Mouse (Mus musculus) forebrain, embryonic 13.5 days (tissue): ENCODE measurements around the gene Gm28305. TPM values are rescaled to one million over a fixed set of nuclear protein-coding genes. Genes with fewer than 3 reads are reported as not detected.

Experiments used
- ATAC-seq: fragments of 200-750 bp; cut with Nextera tagmentation; 2 replicates; pipeline ENCODE4 v1.8.0; 2017
- H3K27ac ChIP-seq: fragments of 300-500 bp; sonication (generic); 2 replicates; pipeline ENCODE4 v1.5.1; 2015; ENCODE audit warnings: inconsistent platforms, mild to moderate bottlenecking, moderate library complexity
- H3K27me3 ChIP-seq: fragments of 300-500 bp; sonication (generic); 2 replicates; pipeline ENCODE4 v1.6.1; 2015; ENCODE audit warnings: mild to moderate bottlenecking, inconsistent platforms
- H3K36me3 ChIP-seq: fragments of 300-500 bp; sonication (generic); 2 replicates; pipeline ENCODE4 v1.6.1; 2015; ENCODE audit warnings: mild to moderate bottlenecking, inconsistent platforms; ENCODE audit not compliant: poor library complexity, severe bottlenecking
- H3K4me1 ChIP-seq: fragments of 300-500 bp; sonication (generic); 2 replicates; pipeline ENCODE4 v1.6.1; 2015; ENCODE audit warnings: inconsistent platforms
- H3K4me2 ChIP-seq: fragments of 300-500 bp; sonication (generic); 2 replicates; pipeline ENCODE4 v1.6.1; 2015; ENCODE audit warnings: inconsistent platforms, mild to moderate bottlenecking, moderate library complexity
- H3K4me3 ChIP-seq: fragments of 300-500 bp; sonication (generic); 2 replicates; pipeline ENCODE4 v1.5.1; 2015; ENCODE audit warnings: mild to moderate bottlenecking, inconsistent platforms
- H3K9ac ChIP-seq: fragments of 300-500 bp; sonication (generic); 2 replicates; pipeline ENCODE4 v1.6.1; 2015; ENCODE audit warnings: mild to moderate bottlenecking, inconsistent platforms
- H3K9me3 ChIP-seq: fragments of 300-500 bp; sonication (generic); replicated peaks from 2 replicates; pipeline ENCODE4 v1.6.1; 2016; ENCODE audit warnings: inconsistent platforms
- WGBS: fragments of 180-500 bp; shearing (Covaris S2); methylation state at CpG from one replicate; pipeline ENCODE4 v1.1.7; 2015; 5-methylcytosine and 5-hydroxymethylcytosine counted together
- polyA plus RNA-seq: library from polyadenylated mRNA; unstranded; fragments of >200 nt; fragmentation: Nextera tagmentation; extraction: Ambion mirVana; gene quantifications from 2 replicates; pipeline ENCODE4 v1.2.1, GENCODE M21; 2015

The Gm28305 gene
- polyA plus RNA-seq, 1 experiment from 2014 or later: not detected

DNA sequence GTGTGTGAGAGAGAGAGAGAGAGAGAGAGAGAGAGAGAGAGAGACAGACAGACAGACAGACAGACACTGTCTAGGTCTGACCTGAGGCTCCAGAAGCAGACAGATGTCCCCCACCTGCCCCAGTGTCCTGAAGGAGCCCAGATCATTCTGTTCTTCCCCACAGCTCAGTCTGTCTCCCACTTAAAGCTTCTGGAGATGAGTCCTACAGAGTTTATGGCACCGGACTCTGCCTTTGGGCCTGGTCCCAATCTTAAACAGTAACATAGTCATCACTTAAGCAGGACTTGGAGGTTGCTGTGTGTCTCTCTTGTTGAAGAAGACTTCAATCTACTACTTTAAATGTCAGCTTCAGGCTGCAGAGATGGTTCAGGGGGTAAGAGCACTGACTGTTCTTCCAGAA, 38.3 kb downstream of the Gm28305 start:
- H3K27me3 ChIP-seq: no peaks in the 10 kb centered on the region
- H3K27ac ChIP-seq: no peak overlapping the region
- H3K9me3 ChIP-seq: no peaks in the 10 kb centered on the region
- 100% methylated on average over 1 of the region's 1 CpGs for WGBS
- H3K36me3 ChIP-seq: no peaks in the 10 kb centered on the region
- no peak overlapping the region for H3K4me2 ChIP-seq
- H3K4me3 ChIP-seq: no peak overlapping the region
- no peak overlapping the region for H3K9ac ChIP-seq
- H3K4me1 ChIP-seq: no peaks in the 10 kb centered on the region
- ATAC-seq: no peak

DNA sequence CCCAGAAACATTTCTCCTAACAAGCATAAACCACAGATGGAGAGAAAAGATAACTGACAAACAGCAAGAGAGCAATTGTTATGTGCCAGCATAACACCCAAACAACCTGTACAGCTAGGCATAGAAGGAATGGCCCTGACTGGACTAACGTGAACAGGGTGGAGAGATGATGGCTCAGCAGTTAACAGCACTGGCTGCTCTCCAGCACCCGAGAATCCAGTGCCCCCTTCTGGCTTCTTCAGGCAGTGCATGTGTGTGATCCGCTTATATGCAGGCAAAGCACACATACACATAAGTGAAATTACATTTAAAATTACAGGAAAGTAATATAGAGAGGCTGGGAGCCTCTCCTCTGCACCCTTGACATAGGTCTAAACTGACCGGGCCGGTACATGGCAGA, 38.9 kb downstream of the Gm28305 start:
- Histone ChIP-seq H3K4me3 (no peak overlapping the region), H3K36me3 (no peaks in the 10 kb centered on the region), H3K27ac (no peak overlapping the region), H3K4me1 (no peaks in the 10 kb centered on the region), H3K27me3 (no peaks in the 10 kb centered on the region), H3K4me2 (no peak overlapping the region), H3K9me3 (no peaks in the 10 kb centered on the region), H3K9ac (no peak overlapping the region)
- ATAC-seq: no peak
- 45% methylated on average over 5 of the region's 5 CpGs for WGBS

DNA sequence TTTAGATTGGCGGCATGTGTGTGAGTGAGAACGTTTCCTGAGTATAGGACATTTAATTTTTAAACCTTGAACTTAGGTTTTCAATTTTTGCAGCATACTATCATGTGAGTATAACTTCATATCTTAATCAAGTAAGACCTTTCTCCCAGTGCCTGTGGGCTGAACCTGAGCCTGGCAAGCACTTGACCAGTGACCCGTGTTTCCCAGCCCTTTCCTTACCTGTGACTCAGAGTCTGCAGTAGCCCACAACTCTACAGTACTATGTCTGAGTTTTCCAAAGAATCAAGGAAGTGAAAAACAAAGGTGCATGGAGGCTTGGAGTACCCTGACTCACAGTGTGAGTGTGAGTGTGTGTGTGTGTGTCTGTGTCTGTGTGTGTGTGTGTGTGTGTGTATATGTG, 39.6 kb downstream of the Gm28305 start:
- Histone ChIP-seq H3K9me3 (no peaks in the 10 kb centered on the region), H3K27ac (no peak overlapping the region), H3K27me3 (no peaks in the 10 kb centered on the region), H3K4me1 (no peaks in the 10 kb centered on the region), H3K4me3 (no peak overlapping the region), H3K9ac (no peak overlapping the region), H3K4me2 (no peak overlapping the region), H3K36me3 (no peaks in the 10 kb centered on the region)
- WGBS: 77% methylated on average over 3 of the region's 3 CpGs
- ATAC-seq: no peak

DNA sequence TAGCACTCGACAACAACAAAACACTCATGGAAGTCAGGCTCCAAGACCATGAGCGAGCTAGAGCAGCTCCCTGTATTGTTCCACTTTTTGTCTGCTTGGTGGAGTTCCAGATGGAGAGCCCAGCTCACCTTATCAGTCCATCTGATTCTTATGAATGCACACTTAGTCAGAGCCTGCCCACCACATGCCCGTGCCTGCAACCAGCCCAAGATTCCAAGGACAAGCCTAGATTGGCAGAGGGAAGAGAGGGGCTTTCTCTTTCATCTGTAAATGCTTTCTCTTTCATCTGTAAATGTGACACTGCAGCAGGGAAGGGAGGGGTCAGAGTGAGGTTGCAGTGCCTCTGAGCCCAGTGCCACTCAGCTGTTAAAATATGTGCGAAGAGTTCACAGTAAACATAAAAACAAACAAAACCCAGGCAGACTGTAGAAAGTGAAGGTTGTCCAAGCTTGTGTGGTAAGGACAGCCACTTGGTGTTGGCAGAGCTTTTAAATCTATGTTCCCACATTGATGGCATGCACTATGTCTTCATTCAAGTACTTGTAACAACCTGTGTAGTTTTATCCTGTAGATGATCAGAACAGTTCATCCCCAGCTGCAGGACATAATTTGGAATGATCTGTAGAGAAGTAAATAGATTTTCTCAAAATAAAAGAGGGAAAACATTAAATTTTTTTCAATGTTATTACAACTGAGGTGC, 45.4 kb downstream of the Gm28305 start:
- WGBS: 70% methylated on average over 4 of the region's 4 CpGs
- ATAC-seq: no peak
- Histone ChIP-seq H3K4me3 (no peak overlapping the region), H3K27ac (no peak overlapping the region), H3K9ac (no peak overlapping the region), H3K36me3 (no peaks in the 10 kb centered on the region), H3K27me3 (no peaks in the 10 kb centered on the region), H3K9me3 (no peaks in the 10 kb centered on the region), H3K4me1 (peaks cover 13% of the 10 kb centered on the region; the same call in 1 of the 2 replicates), H3K4me2 (no peak overlapping the region)

DNA sequence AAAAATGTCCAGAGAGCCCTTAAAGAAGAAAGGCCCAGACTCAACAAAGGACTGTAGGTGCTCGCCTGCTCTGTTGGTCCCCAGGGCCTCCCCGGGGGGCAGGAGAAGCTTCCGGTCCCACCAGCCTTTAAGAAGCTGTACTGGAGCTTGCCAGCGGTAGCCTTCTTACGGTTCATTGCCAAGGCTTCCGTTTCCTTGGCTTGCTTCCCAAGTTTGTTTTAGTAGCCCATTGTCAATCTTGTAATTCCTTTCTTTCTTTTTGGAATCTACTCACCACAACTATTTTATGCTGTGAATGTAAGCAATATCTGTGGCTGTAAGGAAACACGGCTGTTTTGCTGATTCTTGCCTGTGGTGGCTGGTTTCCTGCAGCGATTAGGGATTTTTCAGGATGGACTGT, 48.1 kb downstream of the Gm28305 start:
- H3K4me3 ChIP-seq: no peak overlapping the region
- H3K9ac ChIP-seq: no peak overlapping the region
- H3K27ac ChIP-seq: no peak overlapping the region
- 36% methylated on average over 8 of the region's 8 CpGs for WGBS
- no peak for ATAC-seq
- H3K36me3 ChIP-seq: no peaks in the 10 kb centered on the region
- peaks cover 17% of the 10 kb centered on the region; the same call in 1 of the 2 replicates for H3K4me1 ChIP-seq
- no peak overlapping the region for H3K4me2 ChIP-seq
- no peaks in the 10 kb centered on the region for H3K9me3 ChIP-seq
- no peaks in the 10 kb centered on the region for H3K27me3 ChIP-seq

DNA sequence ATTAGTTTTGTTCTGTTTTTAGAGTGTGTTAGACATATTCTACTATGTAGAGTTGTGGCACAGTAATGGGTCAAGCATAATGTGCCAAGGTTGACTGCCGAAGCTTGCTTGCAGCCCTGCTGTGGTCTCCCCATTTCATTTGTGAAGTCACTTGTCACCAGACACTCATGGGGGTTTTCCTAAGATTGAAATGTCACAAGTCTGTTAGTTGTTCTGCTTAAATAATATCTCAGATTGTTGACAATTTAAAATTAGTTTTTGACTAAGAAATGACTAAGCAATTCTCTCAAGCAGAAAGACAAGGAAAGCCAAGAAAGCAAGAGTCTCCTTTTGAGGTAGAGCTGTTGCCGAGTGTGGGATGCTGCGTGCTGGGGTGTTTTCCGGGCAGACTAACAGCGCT, 52.5 kb downstream of the Gm28305 start:
- Histone ChIP-seq H3K27me3 (no peaks in the 10 kb centered on the region), H3K4me2 (no peak overlapping the region), H3K9ac (no peak overlapping the region), H3K4me1 (peaks cover 17% of the 10 kb centered on the region; the same call in 1 of the 2 replicates), H3K36me3 (no peaks in the 10 kb centered on the region), H3K27ac (no peak overlapping the region), H3K4me3 (no peak overlapping the region), H3K9me3 (no peaks in the 10 kb centered on the region)
- 95% methylated on average over 5 of the region's 5 CpGs for WGBS
- no peak for ATAC-seq

DNA sequence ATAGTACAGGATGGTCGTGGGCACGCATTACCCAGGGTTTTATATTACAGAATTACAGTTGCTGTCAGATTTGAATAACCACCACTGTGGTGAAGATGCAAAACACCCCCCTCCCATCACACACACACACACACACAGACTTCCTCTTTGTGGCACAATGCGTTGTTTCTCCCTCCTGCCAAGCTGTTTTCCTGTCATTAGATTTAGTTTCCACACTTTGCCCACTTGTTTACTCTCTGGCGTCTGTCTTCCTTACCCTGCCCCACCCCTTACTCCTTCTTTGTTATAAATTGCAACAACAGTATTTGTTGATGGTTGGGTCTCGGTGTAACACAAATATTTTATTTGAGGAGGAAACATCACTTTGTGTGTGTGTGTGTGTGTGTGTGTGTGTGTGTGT, 57.8 kb downstream of the Gm28305 start:
- Histone ChIP-seq H3K4me3 (no peak overlapping the region), H3K9ac (no peak overlapping the region), H3K4me1 (peaks cover 9% of the 10 kb centered on the region; the same call in 1 of the 2 replicates), H3K27ac (no peak overlapping the region), H3K36me3 (no peaks in the 10 kb centered on the region), H3K9me3 (no peaks in the 10 kb centered on the region), H3K27me3 (no peaks in the 10 kb centered on the region), H3K4me2 (no peak overlapping the region)
- WGBS: 85% methylated on average over 5 of the region's 5 CpGs
- ATAC-seq: no peak

DNA sequence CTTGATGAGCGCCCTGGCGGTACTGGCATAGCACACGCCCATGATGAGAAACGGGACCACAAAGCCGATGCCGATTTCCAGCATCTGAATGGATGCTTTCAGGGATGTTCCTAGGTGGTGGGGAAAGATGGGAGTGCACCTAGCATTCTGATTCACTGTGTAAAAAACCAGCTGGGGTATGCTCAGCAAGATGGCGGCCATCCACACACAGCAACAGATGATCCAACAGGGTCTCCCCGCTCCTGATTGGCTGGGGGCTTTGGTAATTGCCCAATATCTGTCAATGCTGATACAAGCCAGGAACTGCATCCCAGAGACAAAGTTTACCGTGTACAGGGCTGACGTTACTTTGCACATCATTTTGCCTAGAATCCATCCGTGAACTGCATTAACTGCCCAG, 58.6 kb downstream of the Gm28305 start:
- WGBS: 92% methylated on average over 11 of the region's 11 CpGs
- Histone ChIP-seq H3K9ac (no peak overlapping the region), H3K27me3 (no peaks in the 10 kb centered on the region), H3K4me3 (no peak overlapping the region), H3K4me2 (no peak overlapping the region), H3K4me1 (peaks cover 9% of the 10 kb centered on the region; the same call in 1 of the 2 replicates), H3K36me3 (no peaks in the 10 kb centered on the region), H3K9me3 (no peaks in the 10 kb centered on the region), H3K27ac (no peak overlapping the region)
- no peak for ATAC-seq

DNA sequence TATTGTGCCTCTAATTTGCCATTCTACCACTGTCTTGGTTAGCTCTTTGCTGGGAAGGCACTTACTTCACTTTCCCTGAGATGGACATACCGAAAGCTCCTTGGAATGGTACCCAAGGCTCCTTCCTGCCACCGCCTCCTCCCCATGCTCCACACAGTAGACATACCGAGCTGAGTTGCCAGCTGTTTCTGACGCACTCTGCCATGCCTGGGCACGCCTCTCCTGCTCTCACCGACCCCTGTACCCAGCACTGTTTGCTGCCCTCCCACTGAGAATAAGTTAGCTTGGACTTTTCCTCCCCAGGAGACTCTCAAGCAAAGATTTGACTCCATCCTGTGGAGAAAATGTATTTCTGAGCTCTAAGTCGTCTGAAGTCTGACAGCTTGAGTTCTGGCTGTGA, 60.4 kb downstream of the Gm28305 start:
- Histone ChIP-seq H3K9me3 (no peaks in the 10 kb centered on the region), H3K36me3 (no peaks in the 10 kb centered on the region), H3K4me1 (peaks cover 9% of the 10 kb centered on the region; the same call in 1 of the 2 replicates), H3K27ac (no peak overlapping the region), H3K4me3 (no peak overlapping the region), H3K4me2 (no peak overlapping the region), H3K27me3 (no peaks in the 10 kb centered on the region), H3K9ac (no peak overlapping the region)
- WGBS: 61% methylated on average over 7 of the region's 7 CpGs
- ATAC-seq: no peak

DNA sequence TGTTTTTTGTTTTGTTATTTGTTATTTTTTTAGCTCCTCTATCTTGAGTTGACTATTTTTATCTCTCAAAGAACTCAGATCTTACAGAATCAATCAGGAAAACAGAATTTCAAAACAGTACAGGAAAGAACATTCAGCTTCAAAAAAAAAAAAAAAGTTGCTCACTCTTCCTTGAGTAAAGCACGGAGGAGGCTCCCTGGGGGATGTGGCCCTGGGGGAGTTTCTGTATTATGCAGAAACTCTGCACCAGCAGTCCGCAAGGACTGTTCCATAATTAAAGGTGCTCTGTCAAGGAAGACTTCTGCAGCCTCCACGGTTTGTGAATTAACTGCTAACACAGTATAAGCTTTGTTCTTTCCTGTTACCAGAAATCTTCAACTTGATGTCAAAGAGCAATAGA, 61.0 kb downstream of the Gm28305 start:
- no peak overlapping the region for H3K27ac ChIP-seq
- WGBS: 27% methylated on average over 3 of the region's 3 CpGs
- H3K27me3 ChIP-seq: no peaks in the 10 kb centered on the region
- no peak overlapping the region for H3K9ac ChIP-seq
- H3K4me2 ChIP-seq: no peak overlapping the region
- no peaks in the 10 kb centered on the region for H3K9me3 ChIP-seq
- ATAC-seq: no peak
- no peaks in the 10 kb centered on the region for H3K36me3 ChIP-seq
- no peak overlapping the region for H3K4me3 ChIP-seq
- H3K4me1 ChIP-seq: peaks cover 9% of the 10 kb centered on the region; the same call in 1 of the 2 replicates

DNA sequence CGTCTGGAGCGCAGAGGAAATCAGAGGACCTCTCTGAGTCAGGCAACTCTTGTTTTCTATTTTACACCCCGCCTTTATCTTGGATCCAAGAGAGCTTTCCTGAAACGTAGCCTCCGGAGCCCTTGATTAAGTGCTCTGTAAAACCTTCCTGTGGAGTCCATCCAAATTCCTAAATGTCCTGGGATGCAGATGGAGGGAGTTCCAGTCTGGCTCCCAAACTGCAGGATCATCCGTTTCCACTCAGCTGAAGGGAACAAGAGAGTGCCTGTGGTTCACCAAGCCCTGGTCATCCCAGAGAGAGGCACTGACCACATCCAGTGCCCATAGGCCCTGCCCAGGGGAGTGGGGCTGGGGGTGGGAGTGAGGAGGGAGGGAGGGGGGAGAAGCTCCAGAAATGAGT, 61.8 kb downstream of the Gm28305 start:
- H3K4me1 ChIP-seq: peaks cover 9% of the 10 kb centered on the region; the same call in 1 of the 2 replicates
- H3K36me3 ChIP-seq: no peaks in the 10 kb centered on the region
- H3K4me3 ChIP-seq: no peak overlapping the region
- no peak overlapping the region for H3K4me2 ChIP-seq
- no peaks in the 10 kb centered on the region for H3K27me3 ChIP-seq
- 27% methylated on average over 6 of the region's 6 CpGs for WGBS
- H3K9ac ChIP-seq: no peak overlapping the region
- ATAC-seq: no peak
- no peaks in the 10 kb centered on the region for H3K9me3 ChIP-seq
- H3K27ac ChIP-seq: no peak overlapping the region

DNA sequence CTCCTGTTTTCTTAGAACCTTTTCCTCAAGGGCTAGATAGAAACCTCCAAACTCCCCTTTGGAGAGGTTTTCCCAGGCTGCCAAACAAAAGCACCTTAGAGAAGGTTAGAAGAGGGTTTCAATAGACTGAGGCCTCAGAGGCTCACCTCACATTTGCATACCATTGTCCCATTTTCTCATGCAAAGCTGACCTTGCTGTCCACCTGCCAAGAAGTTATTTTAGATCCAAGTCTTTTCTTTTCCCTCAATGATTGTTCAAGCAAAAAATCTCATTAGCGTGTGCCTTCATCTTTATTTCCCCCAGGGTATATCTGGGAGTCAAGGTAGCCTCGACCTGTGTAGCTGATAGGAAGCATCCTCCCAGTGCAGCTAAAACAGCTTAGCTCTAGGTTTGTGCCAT, 62.4 kb downstream of the Gm28305 start:
- H3K4me1 ChIP-seq: peaks cover 9% of the 10 kb centered on the region; the same call in 1 of the 2 replicates
- WGBS: 11% methylated on average over 2 of the region's 2 CpGs
- no peaks in the 10 kb centered on the region for H3K36me3 ChIP-seq
- no peaks in the 10 kb centered on the region for H3K9me3 ChIP-seq
- H3K4me3 ChIP-seq: no peak overlapping the region
- H3K27me3 ChIP-seq: no peaks in the 10 kb centered on the region
- H3K4me2 ChIP-seq: no peak overlapping the region
- H3K27ac ChIP-seq: no peak overlapping the region
- no peak overlapping the region for H3K9ac ChIP-seq
- no peak for ATAC-seq

DNA sequence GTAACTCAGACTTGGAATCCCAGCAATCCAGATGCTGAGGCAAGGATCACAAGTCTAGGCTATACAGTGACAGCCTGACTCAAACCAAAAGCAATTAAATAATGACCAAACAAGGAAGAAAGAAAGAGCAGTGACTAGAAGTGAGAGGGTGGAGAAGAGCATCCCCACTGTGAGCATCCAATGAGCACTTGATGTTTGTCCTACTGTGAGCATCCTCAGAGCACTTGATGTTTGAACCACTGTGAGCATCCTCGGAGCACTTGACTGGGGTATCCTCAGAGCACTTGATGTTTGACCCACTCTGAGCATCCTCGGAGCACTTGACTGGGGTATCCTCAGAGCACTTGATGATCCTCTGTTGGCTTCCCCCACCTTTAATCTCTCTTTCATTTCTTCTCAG, 64.5 kb downstream of the Gm28305 start:
- Histone ChIP-seq H3K36me3 (no peaks in the 10 kb centered on the region), H3K27me3 (no peaks in the 10 kb centered on the region), H3K4me1 (peaks cover 9% of the 10 kb centered on the region; the same call in 1 of the 2 replicates), H3K9me3 (no peaks in the 10 kb centered on the region), H3K4me3 (no peak overlapping the region), H3K27ac (no peak overlapping the region), H3K9ac (no peak overlapping the region), H3K4me2 (no peak overlapping the region)
- ATAC-seq: no peak
- WGBS: 84% methylated on average over 2 of the region's 2 CpGs
